Mouse (Mus musculus) testis, postnatal 14 days (tissue): ENCODE results near the gene Dcaf5.

Source experiments
- DNase-seq: peaks from one replicate; pipeline ENCODE4 v3.0.0; 2021; ENCODE audit warnings: low spot score

Dcaf5 gene

DNA sequence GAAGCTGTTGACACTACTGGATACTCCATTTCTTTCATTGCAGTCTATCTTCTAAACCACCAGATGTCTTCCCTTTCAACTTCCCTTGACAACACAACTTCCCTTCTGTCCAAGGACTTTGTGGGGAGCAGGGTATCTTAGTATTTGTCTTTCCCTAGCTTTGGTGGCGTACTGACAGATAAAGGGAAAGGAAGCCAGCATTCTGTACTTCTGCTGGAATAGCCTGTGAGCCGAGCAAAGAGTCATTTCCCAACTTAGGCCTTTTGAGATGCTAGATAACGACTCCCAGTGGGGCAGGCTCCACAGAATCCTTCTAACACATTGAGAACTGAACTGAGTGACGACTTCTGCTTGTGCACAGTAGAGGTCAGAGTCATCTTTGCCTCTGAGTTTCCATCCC is 102.2 kb downstream of the Dcaf5 start:
- no peak for DNase-seq

GRCm38 (mm10) chr12:80331634-80332033 is 104.8 kb downstream of the Dcaf5 start:
- DNase-seq, result no peak

DNA sequence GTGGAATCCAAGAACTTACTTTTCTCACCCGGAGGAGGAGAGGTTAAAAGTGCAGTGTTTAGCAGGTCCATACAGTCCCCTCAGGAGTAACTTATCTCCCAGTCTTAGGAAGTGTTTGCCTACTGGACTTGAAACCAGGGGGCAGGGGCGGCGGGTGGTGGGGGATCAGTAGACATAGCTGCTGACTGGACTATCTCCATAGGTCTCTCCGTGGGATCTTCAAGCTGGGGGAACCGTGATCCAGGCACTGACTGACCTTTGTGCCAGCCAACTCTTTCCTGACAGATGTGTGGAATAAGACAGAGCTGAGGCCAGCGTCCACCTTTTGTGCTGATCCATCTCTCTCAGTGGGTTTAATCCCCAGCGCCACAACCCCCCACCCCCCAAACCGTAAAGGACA is 105.6 kb downstream of the Dcaf5 start:
- DNase-seq, result no peak

DNA sequence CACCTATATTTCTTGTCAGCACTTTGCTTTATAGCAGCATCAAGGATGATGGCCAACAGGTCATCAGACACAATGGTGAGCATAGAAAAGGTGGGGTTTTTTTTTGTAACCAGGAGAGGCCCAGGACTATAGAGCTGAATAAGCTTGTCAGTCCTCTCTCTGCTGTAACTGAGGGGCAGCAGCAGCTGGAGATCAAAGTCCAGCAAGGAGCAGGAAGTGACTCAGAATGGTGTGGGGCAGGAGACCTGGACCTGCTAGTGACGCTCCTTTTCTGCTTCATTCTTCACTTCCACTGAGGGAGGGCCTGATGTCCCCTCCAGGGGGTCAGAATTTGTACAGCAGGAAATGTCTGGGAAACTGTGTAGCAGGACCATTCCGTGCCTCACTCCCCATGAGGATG is 106.8 kb downstream of the Dcaf5 start:
- DNase-seq, result no peak

DNA sequence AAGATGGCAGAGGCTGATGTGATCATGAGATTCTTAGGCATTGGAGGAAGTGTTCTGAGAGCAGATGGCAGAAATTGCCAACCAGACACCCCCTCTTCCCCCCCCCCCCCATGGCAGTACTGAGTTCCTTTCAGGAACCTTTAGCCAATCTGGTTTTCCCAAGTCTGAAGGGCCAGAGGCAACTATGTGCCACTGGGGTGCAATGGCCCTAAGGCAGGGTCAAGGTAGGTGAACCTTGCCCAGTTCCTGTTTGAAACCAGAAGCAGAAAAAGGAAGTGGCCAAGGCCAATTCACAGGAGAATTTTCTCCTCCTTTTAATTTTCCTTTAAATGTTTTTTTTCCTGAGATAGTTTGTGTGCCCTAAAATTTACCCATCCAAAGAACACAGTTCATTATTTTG is 110.4 kb downstream of the Dcaf5 start:
- no peak for DNase-seq

DNA sequence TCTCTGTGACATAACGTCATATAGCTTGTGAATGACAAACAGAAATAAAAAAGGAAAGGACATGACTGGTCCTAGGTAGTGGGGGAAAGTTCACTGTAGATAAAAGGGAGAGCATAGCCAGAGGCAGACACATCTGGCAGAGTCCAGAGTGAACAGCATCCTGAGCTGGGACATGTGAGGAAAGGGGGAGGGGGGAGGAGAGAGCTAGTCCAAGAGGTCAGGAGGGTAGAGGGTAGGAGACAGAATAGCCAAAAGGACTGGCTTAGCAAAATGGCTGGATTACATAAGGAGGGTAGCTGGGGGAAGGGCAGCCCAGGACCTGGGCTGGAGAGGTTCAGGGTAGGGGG is 111.6 kb downstream of the Dcaf5 start:
- DNase-seq, result no peak

- DNase-seq, result no peak
These were observed 112.2 kb downstream of the Dcaf5 start for GRCm38 (mm10) chr12:80324051-80324784.

- DNase-seq, result no peak
These were observed 112.9 kb downstream of the Dcaf5 start for GRCm38 (mm10) chr12:80323371-80324050.

DNA sequence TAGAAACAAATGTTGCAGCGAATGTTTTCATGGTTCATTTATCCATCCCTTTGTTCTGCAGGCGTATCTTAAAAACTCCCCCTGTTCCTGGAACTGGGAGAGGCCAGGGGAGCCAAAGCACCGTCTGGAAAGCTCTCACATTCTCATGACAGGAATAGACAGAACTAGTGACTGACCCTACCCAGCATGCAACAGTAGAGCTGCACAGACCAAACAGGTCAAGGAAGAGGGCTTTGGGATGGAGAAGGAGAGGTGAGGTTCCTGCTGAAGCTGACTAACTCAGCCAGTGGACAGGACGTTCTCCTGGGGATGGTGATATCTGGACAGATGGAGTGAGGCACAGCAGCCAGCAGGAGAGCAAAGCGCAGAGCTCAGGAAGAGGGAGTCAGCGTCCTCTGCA is 113.9 kb downstream of the Dcaf5 start:
- no peak for DNase-seq

GRCm38 (mm10) chr12:80319062-80319461 is 117.3 kb downstream of the Dcaf5 start:
- DNase-seq, result no peak

DNA sequence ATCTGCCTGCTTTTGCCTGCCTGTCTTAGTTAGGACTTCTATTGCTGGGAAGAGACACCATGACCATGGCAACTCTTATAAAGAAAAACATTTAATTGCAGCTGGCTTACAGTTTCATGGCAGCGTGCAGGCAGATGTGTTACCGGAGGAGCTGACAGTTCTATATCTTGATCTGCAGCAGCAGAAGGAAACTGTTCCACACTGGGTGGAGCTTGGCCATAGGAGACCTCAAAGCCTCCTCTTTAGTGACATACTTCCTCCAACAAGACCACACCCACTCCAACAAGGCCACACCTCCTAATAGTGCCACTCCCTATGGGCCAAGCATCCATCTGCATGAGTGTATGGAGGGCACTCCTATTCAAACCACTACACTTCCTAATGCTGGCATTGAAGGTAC is 121.1 kb downstream of the Dcaf5 start:
- DNase-seq, result no peak

GRCm38 (mm10) chr12:80311959-80312669 is 124.3 kb downstream of the Dcaf5 start:
- DNase-seq, result no peak

DNA sequence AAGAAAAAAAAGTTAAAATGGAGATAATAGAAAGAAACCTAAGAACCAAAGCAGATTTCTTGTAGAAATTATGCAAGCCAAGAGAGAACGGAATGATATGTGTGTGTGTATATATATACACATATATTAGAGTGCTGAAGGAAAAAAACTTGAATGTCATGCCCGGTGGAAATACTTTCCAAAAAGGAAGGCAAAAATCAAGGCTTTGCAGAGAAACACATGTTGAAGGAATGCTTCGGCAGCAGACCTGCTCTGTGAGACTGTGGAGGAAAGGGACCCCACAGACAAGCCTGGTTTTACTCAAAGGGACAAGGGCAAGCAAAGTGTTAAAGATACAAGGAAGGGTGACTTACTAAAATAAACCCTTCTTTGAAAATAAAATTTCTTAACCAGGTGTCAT is 128.8 kb downstream of the Dcaf5 start:
- DNase-seq, result no peak

GRCm38 (mm10) chr12:80304518-80304917 is 131.9 kb downstream of the Dcaf5 start:
- no peak for DNase-seq

DNA sequence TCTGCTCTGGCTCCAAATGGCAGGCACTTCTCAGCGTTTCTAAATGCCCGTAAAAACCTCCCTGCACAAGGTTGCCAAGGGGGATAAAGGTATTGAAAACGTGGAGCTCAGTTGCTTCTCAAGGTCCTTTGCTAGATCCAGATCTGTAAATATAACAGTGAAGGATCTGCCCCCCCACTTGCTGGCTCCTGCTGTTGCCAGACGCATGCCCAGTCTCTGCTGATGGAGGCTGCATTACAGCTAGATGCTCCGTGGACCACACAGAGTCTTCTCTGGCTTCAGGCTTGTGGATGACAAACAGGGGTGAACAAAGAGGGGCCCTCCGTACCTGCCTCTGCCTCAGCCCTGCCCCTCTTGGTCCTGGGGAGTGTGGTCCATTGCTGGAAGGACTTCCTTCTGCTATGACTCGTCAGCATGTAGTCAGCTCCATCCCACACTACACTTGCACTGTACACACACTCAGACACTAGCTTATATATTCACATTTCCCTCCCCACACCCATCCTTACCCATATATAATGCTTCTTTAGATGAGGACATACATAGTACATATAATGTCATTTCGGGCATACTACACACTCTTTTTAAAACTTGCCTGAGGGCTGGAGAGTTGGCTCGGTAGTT is 135.5 kb downstream of the Dcaf5 start:
- no peak for DNase-seq

DNA sequence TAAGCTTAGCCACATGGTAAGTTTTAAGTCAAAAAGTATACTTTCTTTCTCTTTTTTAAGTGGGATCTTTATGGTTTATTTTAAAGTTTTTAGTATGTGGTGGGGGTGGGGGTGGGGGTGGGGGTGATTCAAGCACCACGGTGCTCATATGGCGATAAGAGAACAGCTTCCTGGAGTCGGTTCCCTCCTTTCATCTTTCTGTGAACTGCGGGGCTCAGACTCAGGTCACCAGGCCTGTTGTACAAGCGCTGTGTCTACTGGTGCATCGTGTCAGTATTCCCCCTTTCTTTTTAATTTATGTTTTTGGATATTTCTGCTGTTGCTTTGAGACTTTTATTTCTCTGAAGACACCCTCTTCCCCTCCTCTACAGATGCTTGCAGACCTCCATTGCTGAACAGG is 137.7 kb downstream of the Dcaf5 start:
- no peak for DNase-seq

DNA sequence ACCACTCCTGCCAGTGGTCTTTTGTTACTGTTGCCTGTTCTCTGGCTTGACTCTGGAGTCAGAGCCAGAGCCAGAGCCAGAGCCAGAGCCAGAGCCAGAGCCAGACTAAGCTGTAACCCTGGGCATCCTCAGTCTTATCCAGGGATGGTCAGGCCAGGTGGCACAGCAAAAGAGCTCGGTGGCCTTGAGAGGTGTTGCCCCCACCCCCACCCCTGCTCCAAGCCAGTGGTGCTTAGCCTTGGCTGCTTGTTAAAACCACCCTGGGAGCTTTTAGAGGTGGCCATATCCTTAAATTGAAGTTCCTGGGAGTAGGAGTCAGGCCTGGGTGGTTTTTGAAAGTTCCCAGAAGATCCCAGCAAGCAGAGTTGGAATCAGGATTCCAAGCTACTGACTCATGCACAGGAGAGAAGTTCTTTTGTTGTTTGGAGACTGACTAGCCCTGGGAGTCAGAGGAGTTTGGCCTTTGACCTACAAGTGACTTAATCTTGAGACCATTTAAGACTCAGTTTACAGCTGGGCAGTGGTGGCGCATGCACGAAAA is 144.4 kb downstream of the Dcaf5 start:
- no peak for DNase-seq

- DNase-seq, result no peak
These were observed 145.4 kb downstream of the Dcaf5 start for GRCm38 (mm10) chr12:80290964-80291363.

DNA sequence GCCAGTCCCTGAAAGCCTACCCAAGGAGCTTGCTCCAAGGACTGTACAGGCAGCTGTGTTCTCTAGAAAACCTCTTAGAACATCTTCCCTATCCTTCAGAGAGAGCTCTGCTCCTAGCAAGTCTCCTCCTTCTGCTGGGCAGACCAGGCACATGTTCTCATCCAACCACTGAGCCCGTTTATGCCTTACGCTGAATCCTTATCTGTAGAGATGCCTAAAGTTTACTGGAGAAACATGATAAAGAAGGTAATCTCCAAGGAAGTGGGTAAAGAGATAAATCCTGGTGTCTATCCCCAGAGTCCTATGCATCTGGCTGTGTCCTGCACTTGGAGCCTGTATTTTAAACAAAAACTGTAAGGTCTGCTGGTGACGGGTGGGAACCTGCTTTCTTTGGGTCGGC is 145.9 kb downstream of the Dcaf5 start:
- DNase-seq, result no peak

DNA sequence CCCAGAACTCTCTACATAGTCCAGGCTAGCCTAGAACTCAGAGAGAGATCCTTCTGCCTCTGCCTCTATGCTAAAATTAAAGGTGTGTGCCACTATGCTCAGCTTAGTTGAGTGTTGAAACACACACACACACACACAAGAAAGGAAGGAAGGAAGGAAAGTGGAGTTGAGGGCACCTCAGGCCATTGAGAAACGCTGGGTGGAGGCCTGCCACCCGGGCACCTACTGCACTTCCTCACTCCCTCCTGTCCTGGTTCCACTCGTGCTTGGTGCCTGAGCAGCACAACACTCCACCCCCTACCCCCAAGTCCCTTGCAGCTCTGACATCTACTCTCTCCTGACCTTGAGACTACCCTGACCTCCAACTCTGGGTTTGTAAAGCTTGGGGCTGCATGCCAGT is 146.7 kb downstream of the Dcaf5 start:
- no peak for DNase-seq

GRCm38 (mm10) chr12:80285890-80286289 is 150.5 kb downstream of the Dcaf5 start:
- DNase-seq, result no peak
